Mouse (Mus musculus) embryonic facial prominence, embryonic 12.5 days (tissue): ENCODE data around the gene Acsm5. TPM values are rescaled to one million over a fixed set of nuclear protein-coding genes. Genes with fewer than 3 reads are reported as not detected.

ENCODE experiments used
- ATAC-seq: fragments of 200-750 bp; cut with Nextera tagmentation; 2 replicates; pipeline ENCODE4 v1.8.0; 2017; ENCODE audit not compliant: insufficient number of reproducible peaks, insufficient read depth, low FRiP score, low TSS enrichment
- H3K27ac ChIP-seq: fragments of 300-500 bp; sonication (generic); 2 replicates; pipeline ENCODE4 v1.5.1; 2016; ENCODE audit warnings: mild to moderate bottlenecking
- H3K27me3 ChIP-seq: fragments of 300-500 bp; sonication (generic); 2 replicates; pipeline ENCODE4 v1.6.1; 2016; ENCODE audit warnings: mild to moderate bottlenecking, moderate library complexity
- H3K36me3 ChIP-seq: fragments of 300-500 bp; sonication (generic); 2 replicates; pipeline ENCODE4 v1.6.1; 2016; ENCODE audit warnings: mild to moderate bottlenecking
- H3K4me1 ChIP-seq: fragments of 300-500 bp; sonication (generic); 2 replicates; pipeline ENCODE4 v1.6.1; 2016
- H3K4me2 ChIP-seq: fragments of 300-500 bp; sonication (generic); replicated peaks from 2 replicates; pipeline ENCODE4 v1.6.1; 2016; ENCODE audit warnings: mild to moderate bottlenecking, moderate library complexity
- H3K4me3 ChIP-seq: fragments of 300-500 bp; sonication (generic); 2 replicates; pipeline ENCODE4 v1.5.1; 2016; ENCODE audit warnings: mild to moderate bottlenecking
- H3K9ac ChIP-seq: fragments of 300-500 bp; sonication (generic); 2 replicates; pipeline ENCODE4 v1.6.1; 2016; ENCODE audit warnings: mild to moderate bottlenecking, moderate library complexity
- H3K9me3 ChIP-seq: fragments of 300-500 bp; sonication (generic); 2 replicates; pipeline ENCODE4 v1.6.1; 2016; ENCODE audit warnings: mild to moderate bottlenecking, moderate library complexity
- WGBS: fragments of 180-500 bp; shearing (Covaris S2); methylation state at CpG from one replicate; pipeline ENCODE4 v1.1.7; 2016; 5-methylcytosine and 5-hydroxymethylcytosine counted together
- polyA plus RNA-seq: library from polyadenylated mRNA; unstranded; fragments of >200 nt; fragmentation: Nextera tagmentation; extraction: Ambion mirVana; gene quantifications from 2 replicates; pipeline ENCODE4 v1.2.1, GENCODE M21; 2016

Acsm5 gene
- polyA plus RNA-seq, 1 experiment from 2014 or later, result not detected

GRCm38 (mm10) chr7:119521816-119522215, 2.6 kb downstream of the Acsm5 start:
- no peak overlapping the region for H3K9ac ChIP-seq
- H3K4me2 ChIP-seq, result no peak overlapping the region
- ATAC-seq, result no peak
- H3K9me3 ChIP-seq, result no peaks in the 10 kb centered on the region
- no peaks in the 10 kb centered on the region for H3K4me1 ChIP-seq
- H3K27me3 ChIP-seq, result no peaks in the 10 kb centered on the region
- no peak overlapping the region for H3K27ac ChIP-seq
- H3K4me3 ChIP-seq, result no peak overlapping the region
- H3K36me3 ChIP-seq, result no peaks in the 10 kb centered on the region
- WGBS, result 83% methylated on average over 3 of the region's 3 CpGs

DNA sequence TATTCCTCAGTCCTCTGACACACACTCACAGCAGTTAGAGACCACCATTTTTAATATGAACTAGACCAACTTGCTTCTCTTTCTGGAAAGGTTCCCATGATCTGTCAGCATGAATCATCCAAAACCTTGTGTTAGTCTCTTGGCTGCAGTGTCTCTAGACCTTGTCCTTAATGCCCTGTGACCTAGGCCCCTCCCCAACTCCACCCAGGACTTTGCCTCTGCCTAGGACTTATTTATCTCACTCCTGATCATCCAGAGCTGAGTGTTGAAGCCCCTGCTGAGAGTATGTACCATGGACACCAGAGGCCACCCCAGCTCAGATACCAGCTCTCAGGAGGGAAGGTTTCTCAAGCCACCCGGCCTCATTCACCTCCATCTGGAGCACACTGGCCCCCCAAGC, 3.1 kb downstream of the Acsm5 start:
- Histone ChIP-seq H3K27me3 (no peaks in the 10 kb centered on the region), H3K4me3 (no peak overlapping the region), H3K9me3 (no peaks in the 10 kb centered on the region), H3K36me3 (no peaks in the 10 kb centered on the region), H3K27ac (no peak overlapping the region), H3K4me1 (no peaks in the 10 kb centered on the region), H3K9ac (no peak overlapping the region), H3K4me2 (no peak overlapping the region)
- 65% methylated on average over 1 of the region's 1 CpGs for WGBS
- ATAC-seq, result no peak

- no peak for ATAC-seq
- Histone ChIP-seq H3K27me3 (no peaks in the 10 kb centered on the region), H3K9me3 (no peaks in the 10 kb centered on the region), H3K4me1 (no peaks in the 10 kb centered on the region), H3K9ac (no peak within 1 kb of the TSS), H3K36me3 (no peaks in the 10 kb centered on the region), H3K4me3 (no peak within 1 kb of the TSS), H3K27ac (no peak within 1 kb of the TSS), H3K4me2 (no peak within 1 kb of the TSS)
- WGBS, result 70% methylated on average over 4 of the region's 4 CpGs
Observed at GRCm38 (mm10) chr7:119523389-119523788, 4.1 kb downstream of the Acsm5 start, which contains the start of gene Pdilt. Pdilt (minus strand) TSS chr7:119523489.

DNA sequence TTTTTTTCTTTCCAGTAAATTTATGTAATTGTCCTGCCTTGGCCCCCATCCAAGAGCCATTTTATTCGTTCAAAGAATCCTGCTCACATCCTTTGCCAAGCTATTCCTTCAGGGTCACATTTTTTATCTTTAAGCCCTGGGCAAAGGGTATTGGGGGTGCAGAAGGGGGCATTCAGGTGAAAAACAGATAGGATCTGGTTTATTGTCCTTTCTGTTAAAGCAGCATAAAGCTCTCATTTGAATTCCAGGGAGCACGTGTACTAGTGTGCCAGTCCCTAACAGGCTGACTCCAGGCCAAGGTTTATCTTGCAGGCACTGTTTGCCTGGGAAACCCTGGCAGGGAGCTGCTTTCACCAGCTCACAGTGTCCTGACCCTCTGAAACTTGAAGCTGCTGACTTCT, 6.6 kb downstream of the Acsm5 start:
- H3K27me3 ChIP-seq, result no peaks in the 10 kb centered on the region
- H3K4me3 ChIP-seq, result no peak overlapping the region
- no peak overlapping the region for H3K27ac ChIP-seq
- H3K4me2 ChIP-seq, result no peak overlapping the region
- 43% methylated on average over 2 of the region's 2 CpGs for WGBS
- no peaks in the 10 kb centered on the region for H3K4me1 ChIP-seq
- H3K36me3 ChIP-seq, result no peaks in the 10 kb centered on the region
- no peak overlapping the region for H3K9ac ChIP-seq
- H3K9me3 ChIP-seq, result no peaks in the 10 kb centered on the region
- no peak for ATAC-seq

DNA sequence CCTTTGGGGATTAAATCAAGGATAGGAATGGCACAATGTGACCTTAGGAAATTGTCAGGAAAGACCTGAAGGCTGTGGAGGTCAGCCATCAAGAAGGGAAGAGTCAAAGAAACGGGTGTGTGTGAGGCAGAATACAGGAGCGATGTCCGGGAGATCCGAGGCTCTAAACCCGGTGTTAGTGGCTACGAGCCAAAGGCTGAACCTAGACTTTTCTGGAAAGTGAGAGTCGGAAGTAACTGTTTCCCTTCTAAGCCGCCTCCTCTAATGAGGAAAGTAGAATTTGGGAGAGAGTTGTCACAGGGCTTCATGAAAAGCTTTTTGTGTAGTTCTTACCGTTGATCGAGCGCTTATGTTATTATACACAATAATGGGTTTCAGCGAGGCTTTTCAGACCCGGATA, 7.2 kb downstream of the Acsm5 start:
- no peak overlapping the region for H3K9ac ChIP-seq
- H3K36me3 ChIP-seq, result no peaks in the 10 kb centered on the region
- H3K4me1 ChIP-seq, result no peaks in the 10 kb centered on the region
- H3K27ac ChIP-seq, result no peak overlapping the region
- ATAC-seq, result no peak
- no peaks in the 10 kb centered on the region for H3K27me3 ChIP-seq
- no peak overlapping the region for H3K4me2 ChIP-seq
- H3K4me3 ChIP-seq, result no peak overlapping the region
- WGBS, result 71% methylated on average over 13 of the region's 13 CpGs
- no peaks in the 10 kb centered on the region for H3K9me3 ChIP-seq

- no peak for ATAC-seq
- 89% methylated on average over 1 of the region's 1 CpGs for WGBS
- H3K9ac ChIP-seq, result no peak overlapping the region
- no peaks in the 10 kb centered on the region for H3K27me3 ChIP-seq
- H3K4me2 ChIP-seq, result no peak overlapping the region
- no peaks in the 10 kb centered on the region for H3K4me1 ChIP-seq
- no peaks in the 10 kb centered on the region for H3K36me3 ChIP-seq
- no peak overlapping the region for H3K27ac ChIP-seq
- H3K4me3 ChIP-seq, result no peak overlapping the region
- H3K9me3 ChIP-seq, result no peaks in the 10 kb centered on the region
Observed at GRCm38 (mm10) chr7:119527135-119527534, 7.9 kb downstream of the Acsm5 start.

GRCm38 (mm10) chr7:119527548-119527947, 8.3 kb downstream of the Acsm5 start:
- Histone ChIP-seq H3K27me3 (no peaks in the 10 kb centered on the region), H3K4me1 (no peaks in the 10 kb centered on the region), H3K9ac (no peak overlapping the region), H3K36me3 (no peaks in the 10 kb centered on the region), H3K9me3 (no peaks in the 10 kb centered on the region), H3K27ac (no peak overlapping the region), H3K4me3 (no peak overlapping the region), H3K4me2 (no peak overlapping the region)
- ATAC-seq, result no peak
- WGBS, result 70% methylated on average over 2 of the region's 2 CpGs

DNA sequence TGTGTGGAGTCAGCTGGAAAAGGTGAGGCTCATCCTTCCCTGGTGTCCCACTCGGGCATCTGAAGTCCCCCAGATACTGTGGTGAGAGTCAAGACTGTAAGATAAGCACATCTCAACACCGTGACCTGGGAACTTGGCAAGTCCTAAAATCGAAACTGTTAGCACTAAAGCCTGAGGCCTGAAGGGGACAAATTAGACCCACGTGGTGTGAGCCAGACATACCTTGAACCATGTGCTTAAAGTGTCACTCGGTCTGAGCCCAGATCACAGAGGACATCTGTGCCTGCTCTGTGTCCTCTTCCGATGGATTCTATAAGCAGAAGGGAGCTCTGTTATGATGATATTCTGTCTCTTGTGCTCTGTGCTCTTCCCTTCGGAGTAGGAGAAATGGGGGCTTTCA, 9.4 kb downstream of the Acsm5 start:
- no peak overlapping the region for H3K27ac ChIP-seq
- H3K27me3 ChIP-seq, result no peaks in the 10 kb centered on the region
- 70% methylated on average over 7 of the region's 7 CpGs for WGBS
- ATAC-seq, result no peak
- no peaks in the 10 kb centered on the region for H3K36me3 ChIP-seq
- no peaks in the 10 kb centered on the region for H3K4me1 ChIP-seq
- H3K9me3 ChIP-seq, result no peaks in the 10 kb centered on the region
- no peak overlapping the region for H3K9ac ChIP-seq
- no peak overlapping the region for H3K4me2 ChIP-seq
- H3K4me3 ChIP-seq, result no peak overlapping the region

DNA sequence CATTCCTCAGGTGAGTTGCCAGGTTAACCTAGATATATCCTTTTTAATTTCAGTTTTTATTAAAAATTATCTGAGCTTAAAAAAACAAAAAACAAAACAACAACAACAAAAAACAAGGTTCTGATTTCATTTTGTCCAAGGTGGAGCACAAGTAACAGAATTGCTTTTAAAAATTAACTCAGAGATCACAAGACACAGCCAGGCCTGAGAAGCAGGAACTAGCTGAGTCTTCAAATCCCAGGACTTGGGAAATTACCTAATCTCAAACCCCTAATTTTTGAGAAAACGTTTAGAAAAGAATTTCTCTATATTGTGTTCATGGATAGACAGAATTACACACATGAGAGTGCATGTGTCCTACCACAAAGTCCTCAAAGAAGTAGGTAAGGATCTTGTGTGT, 13.7 kb downstream of the Acsm5 start:
- no peak overlapping the region for H3K9ac ChIP-seq
- H3K9me3 ChIP-seq, result no peaks in the 10 kb centered on the region
- WGBS, result 68% methylated on average over 1 of the region's 1 CpGs
- ATAC-seq, result no peak
- no peak overlapping the region for H3K27ac ChIP-seq
- H3K4me1 ChIP-seq, result no peaks in the 10 kb centered on the region
- no peak overlapping the region for H3K4me3 ChIP-seq
- no peaks in the 10 kb centered on the region for H3K27me3 ChIP-seq
- H3K36me3 ChIP-seq, result no peaks in the 10 kb centered on the region
- H3K4me2 ChIP-seq, result no peak overlapping the region

DNA sequence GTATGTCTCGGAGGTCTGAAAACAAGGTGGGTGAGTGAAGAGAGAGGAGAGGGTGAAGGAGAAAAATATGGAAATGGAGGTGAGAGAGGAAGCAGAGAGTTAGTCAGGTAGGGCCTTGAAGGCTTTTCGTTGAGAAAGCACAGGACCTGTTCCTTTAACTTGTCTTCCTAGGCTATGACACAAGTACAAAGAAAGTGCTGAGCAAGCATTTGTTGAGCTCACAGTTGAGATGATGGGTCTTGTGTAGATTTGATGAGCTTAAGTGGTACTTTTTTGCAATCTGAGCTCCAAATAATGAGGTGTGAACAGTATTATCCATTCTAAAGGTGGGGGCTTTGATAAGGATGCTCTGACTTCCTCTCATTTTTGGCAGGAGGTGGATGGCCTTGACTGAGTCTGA, 15.1 kb downstream of the Acsm5 start:
- Histone ChIP-seq H3K4me1 (no peaks in the 10 kb centered on the region), H3K9ac (no peak overlapping the region), H3K36me3 (no peaks in the 10 kb centered on the region), H3K4me3 (no peak overlapping the region), H3K4me2 (no peak overlapping the region), H3K9me3 (no peaks in the 10 kb centered on the region), H3K27me3 (no peaks in the 10 kb centered on the region), H3K27ac (no peak overlapping the region)
- WGBS, result 90% methylated on average over 2 of the region's 2 CpGs
- no peak for ATAC-seq

GRCm38 (mm10) chr7:119542445-119542844, 23.2 kb downstream of the Acsm5 start:
- 68% methylated on average over 2 of the region's 2 CpGs for WGBS
- Histone ChIP-seq H3K27me3 (no peaks in the 10 kb centered on the region), H3K9ac (no peak overlapping the region), H3K4me1 (no peaks in the 10 kb centered on the region), H3K4me2 (no peak overlapping the region), H3K27ac (no peak overlapping the region), H3K36me3 (no peaks in the 10 kb centered on the region), H3K4me3 (no peak overlapping the region), H3K9me3 (no peaks in the 10 kb centered on the region)
- ATAC-seq, result no peak

DNA sequence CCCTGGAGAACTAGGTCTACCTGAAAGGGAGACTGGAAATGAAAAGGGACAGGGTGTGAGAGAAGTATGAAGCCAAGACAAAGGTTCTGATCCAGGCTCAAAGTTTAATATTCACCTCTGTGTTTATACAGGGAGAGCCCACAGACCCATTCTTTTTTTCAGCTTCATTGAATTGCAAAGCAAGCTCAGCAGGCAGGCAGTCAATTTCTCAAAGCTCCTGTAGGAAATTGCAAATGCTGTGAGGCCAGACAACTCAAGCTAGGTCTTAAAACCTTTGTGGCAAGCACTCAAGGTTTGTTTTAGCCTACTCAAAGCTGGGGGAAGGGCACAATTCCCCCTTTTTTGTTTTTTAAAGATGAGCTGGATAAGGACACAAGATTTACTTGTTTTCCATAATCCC, 26.3 kb downstream of the Acsm5 start:
- H3K4me2 ChIP-seq, result no peak overlapping the region
- H3K9ac ChIP-seq, result no peak overlapping the region
- ATAC-seq, result no peak
- no peaks in the 10 kb centered on the region for H3K9me3 ChIP-seq
- H3K27ac ChIP-seq, result no peak overlapping the region
- no peak overlapping the region for H3K4me3 ChIP-seq
- H3K27me3 ChIP-seq, result no peaks in the 10 kb centered on the region
- no peaks in the 10 kb centered on the region for H3K4me1 ChIP-seq
- H3K36me3 ChIP-seq, result no peaks in the 10 kb centered on the region
